Mouse (Mus musculus) olfactory bulb, adult 2 months (tissue): ENCODE results near the gene Tnks1bp1. TPM values are rescaled to one million over a fixed set of nuclear protein-coding genes. Genes with fewer than 3 reads are reported as not detected.

Experiments used
- H3K27ac ChIP-seq: fragments of 200-500 bp; 2 replicates; pipeline ENCODE4 v1.5.1; 2012; ENCODE audit warnings: low read depth, low read length; ENCODE audit not compliant: insufficient read depth
- H3K4me1 ChIP-seq: fragments of 200-500 bp; 2 replicates; pipeline ENCODE4 v1.6.1; 2012; ENCODE audit warnings: low read length; ENCODE audit not compliant: control insufficient read depth, insufficient read depth
- H3K4me3 ChIP-seq: fragments of 200-500 bp; 2 replicates; pipeline ENCODE4 v1.5.1; 2012; ENCODE audit warnings: mild to moderate bottlenecking, low read depth, low read length, moderate library complexity; ENCODE audit not compliant: insufficient read depth
- CTCF ChIP-seq: fragments of 200-500 bp; IDR thresholded peaks from 2 replicates; pipeline ENCODE4 v1.5.1; 2012; ENCODE audit warnings: low read depth, mild to moderate bottlenecking, low read length, moderate library complexity; ENCODE audit not compliant: insufficient read depth
- POLR2A ChIP-seq: fragments of 200-500 bp; IDR thresholded peaks from 2 replicates; pipeline ENCODE4 v1.6.1; 2012; ENCODE audit warnings: mild to moderate bottlenecking, low read depth, low read length, moderate library complexity; ENCODE audit not compliant: insufficient read depth
- WGBS: fragments of 180-500 bp; shearing (Covaris S2); methylation state at CpG from one replicate; pipeline ENCODE4 v1.1.7; 2018; 5-methylcytosine and 5-hydroxymethylcytosine counted together
- polyA plus RNA-seq: library from polyadenylated mRNA; stranded (reverse); fragments of >200 nt; gene quantifications from 2 replicates; pipeline ENCODE4 v1.2.4, GENCODE M21; 2012; ENCODE audit warnings: low replicate concordance; ENCODE audit not compliant: missing spikeins, insufficient read depth, insufficient read length

Gene Tnks1bp1
- polyA plus RNA-seq, 1 experiment, result not detected

- H3K4me1 ChIP-seq, result peaks cover 10% of the 10 kb centered on the region
- 70% methylated on average over 10 of the region's 10 CpGs for WGBS
- H3K4me3 ChIP-seq, result no peak overlapping the region
- no peak overlapping the region for H3K27ac ChIP-seq
- TF ChIP-seq POLR2A, result no peak
- no peak for TF ChIP-seq CTCF
These were observed 20.2 kb downstream of the Tnks1bp1 start for GRCm38 (mm10) chr2:85067903-85068625.

- 77% methylated on average over 2 of the region's 2 CpGs for WGBS
- Histone ChIP-seq H3K4me1 (peaks cover 10% of the 10 kb centered on the region), H3K27ac (no peak overlapping the region), H3K4me3 (no peak overlapping the region)
- TF ChIP-seq POLR2A (no peak), CTCF (no peak)
These were observed 20.8 kb downstream of the Tnks1bp1 start for GRCm38 (mm10) chr2:85068626-85069025.

GRCm38 (mm10) chr2:85070086-85070485 is 22.3 kb downstream of the Tnks1bp1 start:
- Histone ChIP-seq H3K27ac (no peak overlapping the region), H3K4me1 (peaks cover 9% of the 10 kb centered on the region), H3K4me3 (no peak overlapping the region)
- 78% methylated on average over 15 of the region's 15 CpGs for WGBS
- TF ChIP-seq CTCF (no peak), POLR2A (no peak)

- Histone ChIP-seq H3K4me1 (peaks cover 4% of the 10 kb centered on the region; the same call in 1 of the 2 replicates), H3K4me3 (no peak overlapping the region), H3K27ac (no peak overlapping the region)
- 93% methylated on average over 5 of the region's 5 CpGs for WGBS
- TF ChIP-seq POLR2A (no peak), CTCF (no peak)
These were observed 24.1 kb downstream of the Tnks1bp1 start for GRCm38 (mm10) chr2:85071921-85072320.

GRCm38 (mm10) chr2:85073751-85074150 is 25.9 kb downstream of the Tnks1bp1 start:
- Histone ChIP-seq H3K4me3 (no peak overlapping the region), H3K27ac (no peak overlapping the region), H3K4me1 (no peaks in the 10 kb centered on the region)
- WGBS, result 91% methylated on average over 5 of the region's 5 CpGs
- no peak for TF ChIP-seq CTCF
- no peak for TF ChIP-seq POLR2A

GRCm38 (mm10) chr2:85088716-85089646 is 41.2 kb downstream of the Tnks1bp1 start:
- H3K27ac ChIP-seq, result no peak overlapping the region
- 43% methylated on average over 11 of the region's 11 CpGs for WGBS
- H3K4me1 ChIP-seq, result no peaks in the 10 kb centered on the region
- no peak overlapping the region for H3K4me3 ChIP-seq
- TF ChIP-seq CTCF (no peak), POLR2A (no peak)

- Histone ChIP-seq H3K27ac (no peak overlapping the region), H3K4me1 (no peaks in the 10 kb centered on the region), H3K4me3 (no peak overlapping the region)
- WGBS, result 90% methylated on average over 4 of the region's 4 CpGs
- no peak for TF ChIP-seq POLR2A
- no peak for TF ChIP-seq CTCF
These were observed 43.5 kb downstream of the Tnks1bp1 start for GRCm38 (mm10) chr2:85091325-85091724.

- no peaks in the 10 kb centered on the region for H3K4me1 ChIP-seq
- H3K27ac ChIP-seq, result no peak overlapping the region
- WGBS, result 100% methylated on average over 1 of the region's 1 CpGs
- TF ChIP-seq CTCF, result no peak
- no peak for TF ChIP-seq POLR2A
- H3K4me3 ChIP-seq, result no peak overlapping the region
These were observed 45.6 kb downstream of the Tnks1bp1 start for GRCm38 (mm10) chr2:85093376-85093775.

GRCm38 (mm10) chr2:85095906-85096305 is 48.1 kb downstream of the Tnks1bp1 start:
- Histone ChIP-seq H3K4me3 (no peak overlapping the region), H3K27ac (no peak overlapping the region), H3K4me1 (no peaks in the 10 kb centered on the region)
- WGBS, result 48% methylated on average over 5 of the region's 5 CpGs
- TF ChIP-seq POLR2A (no peak), CTCF (no peak)
